Mouse (Mus musculus): ENCODE measurements around the gene Dtd2. TPM values are rescaled to one million over a fixed set of nuclear protein-coding genes. Genes with fewer than 3 reads are reported as not detected.

Dtd2 gene
- polyA plus RNA-seq (2016; fragmentation: Nextera tagmentation; extraction: Ambion mirVana), result 18.9 and 19.7 TPM in 2 replicates

DNA sequence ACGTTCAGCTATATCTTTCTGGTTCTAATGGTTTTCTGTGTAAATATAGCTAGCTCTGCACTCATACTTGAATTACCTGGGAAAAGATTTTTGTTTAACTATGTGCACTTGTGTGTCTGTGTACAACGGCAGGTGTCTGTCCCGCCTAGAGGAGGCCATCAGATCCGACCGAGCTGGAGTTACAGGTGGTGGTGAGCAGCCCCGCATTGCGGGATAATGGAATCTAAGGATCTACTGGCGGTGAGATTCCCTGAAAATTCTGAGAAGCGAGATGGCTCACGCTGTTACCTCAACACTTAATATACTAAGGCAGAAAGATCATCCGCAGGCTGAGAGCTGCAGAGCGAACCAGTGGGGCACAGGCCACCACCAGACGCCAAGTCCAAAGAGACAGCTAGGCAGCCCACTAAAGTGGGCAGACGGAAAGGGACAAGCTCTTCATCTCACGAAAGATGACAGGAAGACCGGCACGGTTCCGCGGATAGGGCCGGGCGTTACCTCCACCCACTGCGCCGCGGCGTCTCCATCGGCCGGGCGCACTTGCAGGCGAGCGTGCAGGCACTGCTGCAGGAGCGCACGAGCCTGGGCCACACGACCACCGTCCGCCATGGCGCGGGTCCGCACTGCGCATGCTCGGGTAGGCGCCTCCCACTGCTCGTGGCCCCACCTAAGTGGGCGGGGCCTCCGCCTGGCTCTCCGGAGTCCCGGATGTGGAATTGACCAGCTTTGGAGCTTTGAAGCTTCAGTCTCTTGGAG, at the start of gene Dtd2:
Dtd2 (minus strand) TSS at position 625 of the 756 bp plus-strand sequence.
- Histone ChIP-seq H3K27ac (peak within 1 kb of the TSS; percentile 32; the same call in 1 of the 2 replicates), H3K4me2 (replicated peaks) (peak within 1 kb of the TSS; percentile 63), H3K36me3 (no peaks in the 10 kb centered on the region), H3K9ac (peak within 1 kb of the TSS; percentile 68), H3K4me1 (no peaks in the 10 kb centered on the region), H3K27me3 (replicated peaks) (no peaks in the 10 kb centered on the region), H3K9me3 (no peaks in the 10 kb centered on the region), H3K4me3 (peak within 1 kb of the TSS; percentile 67)
- 2% methylated on average over 46 of the region's 46 CpGs for WGBS
- ATAC-seq (ENCODE audit: low FRiP score, low read depth), result peak; percentile 94

- no peaks in the 10 kb centered on the region for H3K27me3 ChIP-seq (replicated peaks)
- H3K36me3 ChIP-seq, result no peaks in the 10 kb centered on the region
- no peak overlapping the region for H3K4me3 ChIP-seq
- no peaks in the 10 kb centered on the region for H3K9me3 ChIP-seq
- WGBS, result 56% methylated on average over 2 of the region's 2 CpGs
- no peak overlapping the region for H3K9ac ChIP-seq
- no peaks in the 10 kb centered on the region for H3K4me1 ChIP-seq
- no peak overlapping the region for H3K4me2 ChIP-seq (replicated peaks)
- no peak overlapping the region for H3K27ac ChIP-seq
- no peak for ATAC-seq (ENCODE audit: low FRiP score, low read depth)
Measured at GRCm38 (mm10) chr12:52049324-52049723, 43.0 kb upstream of the Dtd2 start.

GRCm38 (mm10) chr12:52046371-52046770, 40.1 kb upstream of the Dtd2 start:
- H3K9me3 ChIP-seq, result no peaks in the 10 kb centered on the region
- 90% methylated on average over 4 of the region's 4 CpGs for WGBS

DNA sequence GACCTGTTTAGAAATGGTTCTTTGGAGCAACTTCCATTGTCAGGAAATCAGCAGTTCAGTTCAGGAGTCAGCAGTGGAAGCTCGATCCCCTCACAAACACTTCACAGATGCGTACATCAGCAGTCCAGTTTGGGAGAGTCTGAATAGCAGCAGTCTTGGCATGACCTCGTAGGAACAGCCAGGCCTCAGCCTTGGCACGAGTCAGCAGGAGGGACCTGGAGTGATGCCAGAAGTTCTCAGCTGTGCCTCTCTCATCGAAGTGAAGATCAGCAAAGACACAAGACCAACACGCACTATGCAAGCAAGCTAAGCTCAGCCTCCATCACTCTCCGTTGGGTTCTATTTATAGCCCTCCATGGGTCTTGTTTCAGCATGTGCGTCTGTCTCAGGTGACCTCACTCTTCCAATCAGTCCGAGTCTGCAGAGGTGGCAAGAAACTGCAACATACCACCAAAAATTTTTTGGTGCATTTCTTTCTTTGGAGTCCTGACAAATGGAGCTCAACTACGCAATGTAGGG, 36.6 kb upstream of the Dtd2 start:
- Histone ChIP-seq H3K4me2 (replicated peaks) (no peak overlapping the region), H3K27me3 (replicated peaks) (no peaks in the 10 kb centered on the region), H3K4me3 (no peak overlapping the region), H3K27ac (no peak overlapping the region), H3K9me3 (no peaks in the 10 kb centered on the region), H3K4me1 (no peaks in the 10 kb centered on the region), H3K9ac (no peak overlapping the region), H3K36me3 (no peaks in the 10 kb centered on the region)
- no peak for ATAC-seq (ENCODE audit: low FRiP score, low read depth)
- 82% methylated on average over 10 of the region's 10 CpGs for WGBS

More at GRCm38 (mm10) chr12:52046371-52046770, 40.1 kb upstream of the Dtd2 start:
- Histone ChIP-seq H3K27ac (no peak overlapping the region), H3K9ac (no peak overlapping the region), H3K27me3 (replicated peaks) (no peaks in the 10 kb centered on the region), H3K4me1 (no peaks in the 10 kb centered on the region), H3K4me2 (replicated peaks) (no peak overlapping the region), H3K36me3 (no peaks in the 10 kb centered on the region), H3K4me3 (no peak overlapping the region)
- ATAC-seq (ENCODE audit: low FRiP score, low read depth), result no peak

GRCm38 (mm10) chr12:52038352-52038751, 32.1 kb upstream of the Dtd2 start:
- Histone ChIP-seq H3K9ac (no peak overlapping the region), H3K4me2 (replicated peaks) (no peak overlapping the region), H3K4me1 (no peaks in the 10 kb centered on the region), H3K36me3 (no peaks in the 10 kb centered on the region), H3K4me3 (no peak overlapping the region), H3K27me3 (replicated peaks) (no peaks in the 10 kb centered on the region), H3K27ac (no peak overlapping the region), H3K9me3 (no peaks in the 10 kb centered on the region)
- WGBS, result 82% methylated on average over 3 of the region's 3 CpGs
- no peak for ATAC-seq (ENCODE audit: low FRiP score, low read depth)

- 91% methylated on average over 3 of the region's 3 CpGs for WGBS
- no peak for ATAC-seq (ENCODE audit: low FRiP score, low read depth)
- Histone ChIP-seq H3K4me2 (replicated peaks) (no peak overlapping the region), H3K9me3 (no peaks in the 10 kb centered on the region), H3K4me3 (no peak overlapping the region), H3K4me1 (no peaks in the 10 kb centered on the region), H3K27ac (no peak overlapping the region), H3K36me3 (no peaks in the 10 kb centered on the region), H3K9ac (no peak overlapping the region), H3K27me3 (replicated peaks) (no peaks in the 10 kb centered on the region)
Measured at GRCm38 (mm10) chr12:52034956-52035355, 28.7 kb upstream of the Dtd2 start.

- H3K4me1 ChIP-seq, result no peaks in the 10 kb centered on the region
- H3K4me3 ChIP-seq, result no peak overlapping the region
- H3K27ac ChIP-seq, result no peak overlapping the region
- H3K27me3 ChIP-seq (replicated peaks), result no peaks in the 10 kb centered on the region
- no peaks in the 10 kb centered on the region for H3K9me3 ChIP-seq
- 92% methylated on average over 6 of the region's 6 CpGs for WGBS
- no peak for ATAC-seq (ENCODE audit: low FRiP score, low read depth)
- no peak overlapping the region for H3K9ac ChIP-seq
- H3K4me2 ChIP-seq (replicated peaks), result no peak overlapping the region
- H3K36me3 ChIP-seq, result no peaks in the 10 kb centered on the region
Measured at GRCm38 (mm10) chr12:52032276-52032675, 26.0 kb upstream of the Dtd2 start.

DNA sequence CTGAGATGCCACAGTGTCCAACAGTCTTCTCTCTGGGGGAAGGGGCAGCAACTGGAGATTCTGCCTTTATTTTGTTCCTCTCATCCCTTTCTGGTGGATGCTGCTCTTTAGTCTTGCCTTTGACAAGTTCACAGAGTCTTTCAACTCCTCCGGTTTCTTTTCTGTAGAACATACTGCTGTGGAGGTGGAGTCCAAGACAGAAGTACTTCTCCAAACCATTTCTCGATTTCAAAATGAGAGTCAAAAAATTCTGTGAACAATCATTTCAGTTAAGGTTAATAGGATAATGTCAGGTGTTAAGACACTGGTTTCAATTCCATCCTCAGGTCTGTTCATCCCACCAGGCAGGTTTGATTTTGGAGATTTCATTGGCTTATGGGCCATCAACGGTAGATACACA, 21.7 kb upstream of the Dtd2 start, which contains the start of gene Gpr33:
Gpr33 (minus strand) TSS at position 101 of the 400 bp plus-strand sequence.
- ATAC-seq (ENCODE audit: low FRiP score, low read depth), result no peak
- no peaks in the 10 kb centered on the region for H3K4me1 ChIP-seq
- no peaks in the 10 kb centered on the region for H3K9me3 ChIP-seq
- no peak within 1 kb of the TSS for H3K4me2 ChIP-seq (replicated peaks)
- H3K9ac ChIP-seq, result no peak within 1 kb of the TSS
- H3K27me3 ChIP-seq (replicated peaks), result no peaks in the 10 kb centered on the region
- H3K27ac ChIP-seq, result no peak within 1 kb of the TSS
- H3K36me3 ChIP-seq, result no peaks in the 10 kb centered on the region
- 90% methylated on average over 3 of the region's 3 CpGs for WGBS
- no peak within 1 kb of the TSS for H3K4me3 ChIP-seq

DNA sequence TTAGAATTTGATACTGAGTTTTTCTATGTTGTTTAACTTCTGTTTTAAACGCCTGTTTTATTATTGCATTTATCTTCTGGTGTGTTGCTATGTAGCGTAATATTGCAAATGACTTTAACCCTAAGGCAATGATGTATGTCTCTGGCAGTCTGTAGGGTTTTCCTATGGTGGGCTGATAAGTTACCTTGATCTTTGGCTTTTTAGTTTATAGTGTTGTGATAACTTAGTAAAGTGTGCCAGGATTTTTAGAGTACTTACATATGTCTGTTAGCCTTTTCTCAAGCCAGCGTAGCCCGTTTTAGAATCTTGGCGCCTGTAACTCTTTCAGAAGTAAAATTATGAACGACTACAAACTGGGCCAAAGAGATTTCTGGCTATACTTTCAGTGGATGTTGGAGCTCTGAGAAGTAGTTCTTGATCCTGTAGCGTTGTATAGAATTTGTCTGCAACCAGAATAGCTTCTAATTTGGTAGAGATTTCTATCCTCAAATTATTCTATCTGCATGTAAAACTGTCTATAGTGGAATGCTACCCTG, 8.3 kb upstream of the Dtd2 start:
- H3K9me3 ChIP-seq, result no peaks in the 10 kb centered on the region
- no peak overlapping the region for H3K27ac ChIP-seq
- no peaks in the 10 kb centered on the region for H3K36me3 ChIP-seq
- WGBS, result 93% methylated on average over 7 of the region's 7 CpGs
- H3K4me1 ChIP-seq, result no peaks in the 10 kb centered on the region
- no peak overlapping the region for H3K9ac ChIP-seq
- ATAC-seq (ENCODE audit: low FRiP score, low read depth), result no peak
- H3K4me2 ChIP-seq (replicated peaks), result no peak overlapping the region
- no peaks in the 10 kb centered on the region for H3K27me3 ChIP-seq (replicated peaks)
- no peak overlapping the region for H3K4me3 ChIP-seq

DNA sequence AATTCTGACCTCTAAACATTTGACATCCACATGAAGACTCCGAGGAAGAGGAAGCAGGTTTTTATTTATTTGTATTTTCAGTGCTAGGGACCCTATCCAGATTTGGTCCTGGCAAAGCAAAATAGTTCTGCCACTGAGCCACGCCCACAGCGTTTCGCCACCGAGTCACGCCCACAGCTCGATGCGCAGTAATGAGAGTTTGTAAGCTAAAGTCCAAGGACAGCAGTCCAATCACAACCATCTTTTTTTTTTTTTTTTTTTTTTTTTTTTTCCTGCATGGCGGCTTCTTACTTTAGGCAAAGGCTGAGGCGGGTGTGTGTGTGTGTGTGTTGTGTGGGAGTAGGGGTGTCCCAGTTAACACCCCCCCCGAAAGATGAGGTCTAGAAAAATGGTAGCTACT, 7.7 kb upstream of the Dtd2 start:
- H3K27me3 ChIP-seq (replicated peaks), result no peaks in the 10 kb centered on the region
- WGBS, result 92% methylated on average over 11 of the region's 11 CpGs
- H3K4me1 ChIP-seq, result no peaks in the 10 kb centered on the region
- H3K4me2 ChIP-seq (replicated peaks), result no peak overlapping the region
- no peaks in the 10 kb centered on the region for H3K36me3 ChIP-seq
- H3K4me3 ChIP-seq, result no peak overlapping the region
- H3K27ac ChIP-seq, result no peak overlapping the region
- no peak overlapping the region for H3K9ac ChIP-seq
- no peaks in the 10 kb centered on the region for H3K9me3 ChIP-seq
- no peak for ATAC-seq (ENCODE audit: low FRiP score, low read depth)

DNA sequence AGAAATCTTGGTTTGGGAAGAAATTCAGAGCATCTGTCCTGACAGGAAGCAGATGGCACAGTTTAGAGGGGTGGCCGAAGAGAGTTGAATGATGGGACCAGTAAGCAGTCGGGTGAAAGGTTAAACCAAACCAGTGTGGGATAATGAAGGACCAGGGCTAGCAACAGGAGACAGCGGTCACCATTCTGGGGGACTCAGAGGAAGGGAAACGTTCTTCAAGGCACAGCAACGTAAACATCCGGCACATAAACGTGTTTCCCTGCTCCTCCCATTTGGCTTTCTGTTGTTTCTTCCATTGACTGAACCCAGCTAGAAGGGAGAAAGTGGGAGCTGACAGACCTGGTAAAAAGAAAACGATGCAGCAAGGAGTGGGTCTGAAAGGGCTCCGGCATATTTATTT, 7.0 kb upstream of the Dtd2 start:
- no peaks in the 10 kb centered on the region for H3K36me3 ChIP-seq
- no peak overlapping the region for H3K4me3 ChIP-seq
- H3K4me1 ChIP-seq, result no peaks in the 10 kb centered on the region
- H3K27ac ChIP-seq, result no peak overlapping the region
- no peak overlapping the region for H3K4me2 ChIP-seq (replicated peaks)
- WGBS, result 53% methylated on average over 9 of the region's 9 CpGs
- no peak overlapping the region for H3K9ac ChIP-seq
- no peak for ATAC-seq (ENCODE audit: low FRiP score, low read depth)
- H3K27me3 ChIP-seq (replicated peaks), result no peaks in the 10 kb centered on the region
- no peaks in the 10 kb centered on the region for H3K9me3 ChIP-seq

DNA sequence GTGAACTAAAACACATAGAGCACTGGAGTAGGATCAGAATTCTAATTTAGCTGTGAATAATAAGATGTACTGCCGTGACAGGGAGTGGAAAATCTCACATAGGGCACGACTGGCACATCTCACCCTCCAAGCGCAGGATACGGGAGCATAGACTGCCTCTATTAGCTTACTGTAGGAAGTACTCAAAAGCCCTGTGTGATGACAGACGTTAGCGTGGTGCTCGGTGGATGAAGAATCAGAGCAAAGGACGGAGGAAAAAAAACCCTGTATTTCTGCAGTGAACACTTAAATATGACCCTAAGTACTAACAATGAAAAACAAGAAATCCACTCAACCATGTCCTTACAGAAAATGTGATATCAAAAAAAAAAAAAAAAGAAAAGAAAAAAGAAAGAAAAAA, 5.9 kb upstream of the Dtd2 start:
- Histone ChIP-seq H3K9me3 (no peaks in the 10 kb centered on the region), H3K36me3 (no peaks in the 10 kb centered on the region), H3K27me3 (replicated peaks) (no peaks in the 10 kb centered on the region), H3K4me1 (no peaks in the 10 kb centered on the region), H3K4me2 (replicated peaks) (no peak overlapping the region), H3K4me3 (no peak overlapping the region), H3K9ac (no peak overlapping the region), H3K27ac (no peak overlapping the region)
- 87% methylated on average over 8 of the region's 8 CpGs for WGBS
- no peak for ATAC-seq (ENCODE audit: low FRiP score, low read depth)

- peak overlapping the region; percentile 50 for H3K4me2 ChIP-seq (replicated peaks)
- 69% methylated on average over 2 of the region's 2 CpGs for WGBS
- H3K4me3 ChIP-seq, result no peak overlapping the region
- H3K36me3 ChIP-seq, result no peaks in the 10 kb centered on the region
- H3K27ac ChIP-seq, result no peak overlapping the region
- H3K4me1 ChIP-seq, result no peaks in the 10 kb centered on the region
- H3K27me3 ChIP-seq (replicated peaks), result no peaks in the 10 kb centered on the region
- no peak for ATAC-seq (ENCODE audit: low FRiP score, low read depth)
- no peaks in the 10 kb centered on the region for H3K9me3 ChIP-seq
- no peak overlapping the region for H3K9ac ChIP-seq
Measured at GRCm38 (mm10) chr12:52010630-52010961, 4.3 kb upstream of the Dtd2 start.
